Mouse (Mus musculus) thymus, postnatal 0 days (tissue): ENCODE data around the gene Arpp21. TPM values are rescaled to one million over a fixed set of nuclear protein-coding genes. Genes with fewer than 3 reads are reported as not detected.

ENCODE experiments used
- DNase-seq: peaks from one replicate; pipeline ENCODE4 v3.0.0-alpha.2; 2015; ENCODE audit warnings: low spot score
- microRNA-seq: library from miRNA; unstranded; fragments of <30 nt; microRNA quantifications from one replicate; pipeline ENCODE4, GENCODE M21; 2016; ENCODE audit warnings: borderline number of aligned reads
- polyA plus RNA-seq: library from polyadenylated mRNA; unstranded; fragments of >200 nt; fragmentation: Nextera tagmentation; extraction: Ambion mirVana; gene quantifications from 2 replicates; pipeline ENCODE4 v1.2.1, GENCODE M21; 2015

The Arpp21 gene
- polyA plus RNA-seq, 1 experiment from 2014 or later: 434 TPM

GRCm38 (mm10) chr9:112023111-112023510 is 212.6 kb downstream of the Arpp21 start:
- no peak for DNase-seq

Small RNA genes within 50 kb of the gene (microRNA-seq; reads per million reads assigned to microRNA genes)
- gene Mir128-2: 5,454 reads per million, percentile 87 among the genes with 10 or more reads in this experiment
